Mouse (Mus musculus): ENCODE measurements around the gene Snd1.

DNA sequence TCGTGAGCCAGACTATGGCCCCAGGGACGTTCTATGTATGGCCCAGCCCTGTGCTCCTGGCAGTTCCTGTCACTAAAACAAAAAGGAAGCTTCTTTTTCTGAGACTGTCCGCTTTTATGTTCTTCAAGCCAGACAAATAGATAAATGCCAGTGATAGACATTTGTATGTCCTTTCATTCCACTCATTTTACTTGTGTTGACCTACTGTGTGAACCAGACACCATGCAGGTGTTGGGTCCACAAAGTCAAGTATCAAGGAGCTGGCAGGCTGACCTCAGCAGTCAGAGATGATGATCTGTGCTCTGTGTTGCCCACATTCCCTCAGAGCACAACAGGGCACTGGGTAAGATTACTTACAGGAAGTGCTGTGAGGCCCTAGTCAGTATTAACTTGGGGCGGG is 381.9 kb downstream of the Snd1 start:
- TF ChIP-seq CTCF (IDR thresholded peaks at IDR 0.05; ENCODE audit: borderline replicate concordance, insufficient read depth, low read length) = no peak
- TF ChIP-seq POLR2A (IDR thresholded peaks at IDR 0.05; ENCODE audit: low read depth, low read length) = no peak

All from embryonic fibroblast, embryonic 13.5 days (primary cell).